Mouse (Mus musculus) hindbrain, postnatal 0 days (tissue): ENCODE data around the gene Kndc1. TPM values are rescaled to one million over a fixed set of nuclear protein-coding genes. Genes with fewer than 3 reads are reported as not detected.
A peak's percentile ranks its signal among the peaks of the same experiment; 100 is the strongest.

Source experiments
- ATAC-seq: fragments of 200-750 bp; cut with Nextera tagmentation; 2 replicates; pipeline ENCODE4 v1.8.0; 2017; ENCODE audit warnings: mild to moderate bottlenecking, moderate TSS enrichment, moderate library complexity
- DNase-seq: peaks from one replicate; pipeline ENCODE4 v3.0.0-alpha.2; 2015; ENCODE audit warnings: low spot score
- H3K27ac ChIP-seq: fragments of 300-500 bp; sonication (generic); 2 replicates; pipeline ENCODE4 v1.5.1; 2014; ENCODE audit warnings: mild to moderate bottlenecking
- H3K27me3 ChIP-seq: fragments of 300-500 bp; sonication (generic); 2 replicates; pipeline ENCODE4 v1.6.1; 2014; ENCODE audit warnings: low read length, mixed read lengths; ENCODE audit not compliant: insufficient read depth
- H3K36me3 ChIP-seq: fragments of 300-500 bp; sonication (generic); 2 replicates; pipeline ENCODE4 v1.6.1; 2014; ENCODE audit warnings: low read length, mixed read lengths; ENCODE audit not compliant: insufficient read depth
- H3K4me1 ChIP-seq: fragments of 300-500 bp; sonication (generic); 2 replicates; pipeline ENCODE4 v1.6.1; 2014; ENCODE audit warnings: antibody characterized with exemption, low read length, mixed read lengths; ENCODE audit not compliant: insufficient read depth
- H3K4me2 ChIP-seq: fragments of 300-500 bp; sonication (generic); 2 replicates; pipeline ENCODE4 v1.6.1; 2014; ENCODE audit warnings: low read depth, mild to moderate bottlenecking, low read length, moderate library complexity, mixed read lengths
- H3K4me3 ChIP-seq: fragments of 300-500 bp; sonication (generic); 2 replicates; pipeline ENCODE4 v1.5.1; 2014; ENCODE audit warnings: low read length
- H3K9ac ChIP-seq: fragments of 300-500 bp; sonication (generic); replicated peaks from 2 replicates; pipeline ENCODE4 v1.6.1; 2014; ENCODE audit warnings: mild to moderate bottlenecking, low read length, moderate library complexity, mixed read lengths
- H3K9me3 ChIP-seq: fragments of 300-500 bp; sonication (generic); 2 replicates; pipeline ENCODE4 v1.6.1; 2016; ENCODE audit warnings: low read length, mixed read lengths
- CTCF ChIP-seq: IDR thresholded peaks from 2 replicates; pipeline ENCODE4 v1.5.1; 2016; ENCODE audit warnings: antibody characterized with exemption, control low read depth, low read depth
- WGBS: fragments of 180-500 bp; shearing (Covaris S2); extraction: QIAGEN DNeasy Blood & Tissue Kit; methylation state at CpG from one replicate; pipeline ENCODE4 v1.1.7; 2014; 5-methylcytosine and 5-hydroxymethylcytosine counted together
- polyA plus RNA-seq: library from polyadenylated mRNA; unstranded; fragments of >200 nt; fragmentation: Nextera tagmentation; extraction: Ambion mirVana; gene quantifications from 2 replicates; pipeline ENCODE4 v1.2.1, GENCODE M21; 2015
- total RNA-seq: library from RNA; depleted of rRNA; stranded (reverse); fragments of >200 nt; gene quantifications from 2 replicates; pipeline ENCODE4 v1.2.3, GENCODE M21; 2014

Gene Kndc1
- total and polyA plus RNA-seq, 2 experiments from 2014 or later, result 12.8 to 53.6 TPM

- DNase-seq (peak; percentile 90), ATAC-seq (peak; percentile 57; the same call in 1 of the 2 replicates)
- H3K27ac ChIP-seq, result no peak overlapping the region
- H3K27me3 ChIP-seq, result no peaks in the 10 kb centered on the region
- peak; percentile 90 for TF ChIP-seq CTCF
- H3K36me3 ChIP-seq, result no peaks in the 10 kb centered on the region
- no peaks in the 10 kb centered on the region for H3K4me1 ChIP-seq
- 35% methylated on average over 10 of the region's 10 CpGs for WGBS
- H3K9ac ChIP-seq, result no peak overlapping the region
- no peaks in the 10 kb centered on the region for H3K9me3 ChIP-seq
- no peak overlapping the region for H3K4me2 ChIP-seq
- no peak overlapping the region for H3K4me3 ChIP-seq
Measured at GRCm38 (mm10) chr7:139969348-139970130, 75.0 kb downstream of the Kndc1 start.

GRCm38 (mm10) chr7:139970216-139970919 is 75.9 kb downstream of the Kndc1 start:
- TF ChIP-seq CTCF, result no peak
- ATAC-seq, result no peak
- 83% methylated on average over 10 of the region's 10 CpGs for WGBS
- DNase-seq, result no peak
- no peak overlapping the region for H3K4me2 ChIP-seq
- H3K36me3 ChIP-seq, result no peaks in the 10 kb centered on the region
- H3K27ac ChIP-seq, result no peak overlapping the region
- H3K27me3 ChIP-seq, result no peaks in the 10 kb centered on the region
- no peaks in the 10 kb centered on the region for H3K4me1 ChIP-seq
- H3K9ac ChIP-seq, result no peak overlapping the region
- no peaks in the 10 kb centered on the region for H3K9me3 ChIP-seq
- H3K4me3 ChIP-seq, result no peak overlapping the region

- DNase-seq (no peak), ATAC-seq (no peak)
- 82% methylated on average over 5 of the region's 5 CpGs for WGBS
Measured at GRCm38 (mm10) chr7:139970979-139971378, 76.5 kb downstream of the Kndc1 start.

GRCm38 (mm10) chr7:139971436-139971835 is 76.9 kb downstream of the Kndc1 start:
- no peaks in the 10 kb centered on the region for H3K27me3 ChIP-seq
- no peak overlapping the region for H3K4me3 ChIP-seq
- ATAC-seq (no peak), DNase-seq (no peak)
- no peaks in the 10 kb centered on the region for H3K4me1 ChIP-seq
- H3K9me3 ChIP-seq, result no peaks in the 10 kb centered on the region
- TF ChIP-seq CTCF, result no peak
- 65% methylated on average over 6 of the region's 6 CpGs for WGBS
- H3K4me2 ChIP-seq, result no peak overlapping the region
- no peaks in the 10 kb centered on the region for H3K36me3 ChIP-seq
- no peak overlapping the region for H3K27ac ChIP-seq
- no peak overlapping the region for H3K9ac ChIP-seq

More at GRCm38 (mm10) chr7:139970979-139971378, 76.5 kb downstream of the Kndc1 start:
- Histone ChIP-seq H3K4me1 (no peaks in the 10 kb centered on the region), H3K4me3 (no peak overlapping the region), H3K27ac (no peak overlapping the region), H3K9me3 (no peaks in the 10 kb centered on the region), H3K36me3 (no peaks in the 10 kb centered on the region), H3K27me3 (no peaks in the 10 kb centered on the region), H3K9ac (no peak overlapping the region), H3K4me2 (no peak overlapping the region)
- no peak for TF ChIP-seq CTCF

- no peak overlapping the region for H3K27ac ChIP-seq
- no peak for ATAC-seq
- no peak for TF ChIP-seq CTCF
- H3K9ac ChIP-seq, result no peak overlapping the region
- H3K4me3 ChIP-seq, result no peak overlapping the region
- no peaks in the 10 kb centered on the region for H3K9me3 ChIP-seq
- H3K27me3 ChIP-seq, result no peaks in the 10 kb centered on the region
- H3K4me1 ChIP-seq, result no peaks in the 10 kb centered on the region
- no peak overlapping the region for H3K4me2 ChIP-seq
- no peaks in the 10 kb centered on the region for H3K36me3 ChIP-seq
- DNase-seq, result no peak
Measured at GRCm38 (mm10) chr7:139972923-139973331, 78.4 kb downstream of the Kndc1 start.

GRCm38 (mm10) chr7:139974307-139974706 is 79.8 kb downstream of the Kndc1 start:
- H3K9ac ChIP-seq, result no peak overlapping the region
- no peak overlapping the region for H3K4me3 ChIP-seq
- no peaks in the 10 kb centered on the region for H3K4me1 ChIP-seq
- 89% methylated on average over 10 of the region's 10 CpGs for WGBS
- DNase-seq (no peak), ATAC-seq (no peak)
- H3K27me3 ChIP-seq, result no peaks in the 10 kb centered on the region
- no peaks in the 10 kb centered on the region for H3K36me3 ChIP-seq
- H3K27ac ChIP-seq, result no peak overlapping the region
- H3K4me2 ChIP-seq, result no peak overlapping the region
- no peak for TF ChIP-seq CTCF
- H3K9me3 ChIP-seq, result no peaks in the 10 kb centered on the region

- ATAC-seq (no peak), DNase-seq (no peak)
- Histone ChIP-seq H3K36me3 (no peaks in the 10 kb centered on the region), H3K9ac (no peak overlapping the region), H3K4me1 (no peaks in the 10 kb centered on the region), H3K27ac (no peak overlapping the region), H3K9me3 (no peaks in the 10 kb centered on the region), H3K4me2 (no peak overlapping the region), H3K27me3 (no peaks in the 10 kb centered on the region), H3K4me3 (no peak overlapping the region)
- 56% methylated on average over 5 of the region's 5 CpGs for WGBS
- no peak for TF ChIP-seq CTCF
Measured at GRCm38 (mm10) chr7:139975471-139975870, 81.0 kb downstream of the Kndc1 start.
